ENCODE assay signal across 19 mouse cellular contexts in the genomic region with DNA sequence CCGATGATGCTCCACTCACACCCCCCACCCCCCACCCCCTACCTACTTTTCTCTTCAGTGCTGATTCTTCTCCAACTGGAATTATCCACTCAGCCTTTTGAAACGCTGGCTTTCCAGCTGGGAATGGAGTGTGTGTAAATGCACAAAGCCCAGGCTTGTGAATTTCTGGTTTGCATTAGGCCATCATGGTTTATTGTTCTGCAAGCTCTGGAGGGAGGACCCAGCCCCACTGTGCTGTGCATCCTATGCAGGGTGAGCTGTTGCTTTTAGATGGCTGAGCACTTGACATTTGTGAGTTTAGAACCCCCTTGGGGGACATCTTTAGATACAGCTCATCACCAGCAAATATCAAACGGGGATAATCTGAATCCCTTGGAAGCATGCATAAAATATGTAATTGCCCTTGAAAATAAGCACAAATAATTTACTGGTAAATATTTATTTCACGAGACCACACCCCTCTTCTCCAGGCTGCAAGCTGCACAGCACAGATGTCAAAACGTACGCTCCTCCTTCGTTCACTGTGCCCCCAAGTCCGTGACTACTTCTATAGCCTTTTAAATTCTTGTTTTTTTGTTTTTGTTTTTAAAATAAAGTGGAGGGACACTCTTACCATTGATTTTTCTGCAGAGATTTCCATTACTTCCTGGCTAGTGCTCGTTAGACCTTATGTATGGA.
DNase-seq lines count a peak whose midpoint lies in the region; ATAC-seq lines count a peak whose summit lies in the region.
"Had no signal": no experiment of that assay in that cellular context is flagged by ENCODE, and none has a peak within 500 bp of the region (broad histone marks: within the 10 kb centered on the region; RNA-seq: fewer than 3 reads in every experiment).

No protein-coding gene starts in this region.

- no peaks in the 10 kb centered on the region for H3K27me3 ChIP-seq in midbrain, embryonic 12.5 days
- H3K27me3 ChIP-seq in midbrain, embryonic 11.5 days (ENCODE audit: control insufficient read depth, insufficient read depth, low read length): no peaks in the 10 kb centered on the region
- no peaks in the 10 kb centered on the region for H3K27me3 ChIP-seq in embryonic facial prominence, embryonic 15.5 days
- no peaks in the 10 kb centered on the region for H3K27me3 ChIP-seq in limb, embryonic 11.5 days (ENCODE audit: control insufficient read depth, insufficient read depth, low read length)
- no peaks in the 10 kb centered on the region for H3K27me3 ChIP-seq in neural tube, embryonic 15.5 days (replicated peaks)
- H3K27me3 ChIP-seq in intestine, embryonic 15.5 days (replicated peaks): no peaks in the 10 kb centered on the region
- H3K27me3 ChIP-seq: liver, embryonic 15.5 days had no signal

- H3K9me3 ChIP-seq in midbrain, embryonic 12.5 days: no peaks in the 10 kb centered on the region
- H3K9me3 ChIP-seq in midbrain, embryonic 11.5 days (ENCODE audit: control insufficient read depth, low read length): no peaks in the 10 kb centered on the region; the same call in 1 of the 2 replicates
- no peaks in the 10 kb centered on the region for H3K9me3 ChIP-seq in embryonic facial prominence, embryonic 15.5 days (replicated peaks)
- no peaks in the 10 kb centered on the region for H3K9me3 ChIP-seq in limb, embryonic 11.5 days (ENCODE audit: control insufficient read depth, low read length)
- no peaks in the 10 kb centered on the region for H3K9me3 ChIP-seq in neural tube, embryonic 15.5 days (replicated peaks)
- H3K9me3 ChIP-seq in intestine, embryonic 15.5 days: no peaks in the 10 kb centered on the region
- H3K9me3 ChIP-seq: liver, embryonic 15.5 days had no signal

- ATAC-seq in midbrain, embryonic 12.5 days (ENCODE audit: low FRiP score, low read depth): peak; percentile 38; the same call in 1 of the 2 replicates
- no peak for ATAC-seq in midbrain, embryonic 11.5 days (ENCODE audit: low FRiP score)
- peak; percentile 63; the same call in 1 of the 2 replicates for ATAC-seq in embryonic facial prominence, embryonic 15.5 days (ENCODE audit: insufficient number of reproducible peaks, low FRiP score, low TSS enrichment, low read depth)
- peak; percentile 65; the same call in 1 of the 2 replicates for ATAC-seq in limb, embryonic 11.5 days (ENCODE audit: insufficient number of reproducible peaks, low FRiP score, low TSS enrichment, low read depth)
- ATAC-seq in neural tube, embryonic 15.5 days (ENCODE audit: low FRiP score): peak; percentile 81; the same call in 1 of the 2 replicates
- ATAC-seq in intestine, embryonic 15.5 days: no peak
- ATAC-seq: activated CD4-positive, CD25-positive, alpha-beta regulatory T cell, adult 4 months had no signal

- H3K4me2 ChIP-seq in midbrain, embryonic 12.5 days (replicated peaks): no peak overlapping the region
- H3K4me2 ChIP-seq in midbrain, embryonic 11.5 days: no peak overlapping the region
- peak overlapping the region; percentile 27 for H3K4me2 ChIP-seq in embryonic facial prominence, embryonic 15.5 days (replicated peaks)
- no peak overlapping the region for H3K4me2 ChIP-seq in limb, embryonic 11.5 days (ENCODE audit: low read depth, severe bottlenecking)
- peak overlapping the region; percentile 9; the same call in 1 of the 2 replicates for H3K4me2 ChIP-seq in neural tube, embryonic 15.5 days
- H3K4me2 ChIP-seq in intestine, embryonic 15.5 days (replicated peaks): no peak overlapping the region
- H3K4me2 ChIP-seq: heart, embryonic 11.5 days; liver, embryonic 15.5 days had no signal

- no peak overlapping the region for H3K9ac ChIP-seq in midbrain, embryonic 12.5 days (replicated peaks)
- no peak overlapping the region for H3K9ac ChIP-seq in midbrain, embryonic 11.5 days (ENCODE audit: low read length)
- no peak overlapping the region for H3K9ac ChIP-seq in embryonic facial prominence, embryonic 15.5 days
- no peak overlapping the region for H3K9ac ChIP-seq in limb, embryonic 11.5 days (ENCODE audit: low read length)
- no peak overlapping the region for H3K9ac ChIP-seq in neural tube, embryonic 15.5 days (replicated peaks)
- H3K9ac ChIP-seq in intestine, embryonic 15.5 days: no peak overlapping the region
- H3K9ac ChIP-seq: liver, embryonic 15.5 days had no signal

- WGBS in midbrain, embryonic 12.5 days: 59% methylated on average over 9 of the region's 9 CpGs
- 59% methylated on average over 9 of the region's 9 CpGs for WGBS in midbrain, embryonic 11.5 days
- 35% methylated on average over 9 of the region's 9 CpGs for WGBS in embryonic facial prominence, embryonic 15.5 days
- 61% methylated on average over 9 of the region's 9 CpGs for WGBS in limb, embryonic 11.5 days
- WGBS in neural tube, embryonic 15.5 days: 29% methylated on average over 9 of the region's 9 CpGs
- 64% methylated on average over 9 of the region's 9 CpGs for WGBS in intestine, embryonic 15.5 days

- H3K36me3 ChIP-seq in midbrain, embryonic 12.5 days: no peaks in the 10 kb centered on the region
- H3K36me3 ChIP-seq in midbrain, embryonic 11.5 days (ENCODE audit: control insufficient read depth, insufficient read depth, low read length): no peaks in the 10 kb centered on the region
- H3K36me3 ChIP-seq in embryonic facial prominence, embryonic 15.5 days: no peaks in the 10 kb centered on the region
- H3K36me3 ChIP-seq in limb, embryonic 11.5 days (ENCODE audit: control insufficient read depth, insufficient read depth, low read length): no peaks in the 10 kb centered on the region
- H3K36me3 ChIP-seq in neural tube, embryonic 15.5 days: no peaks in the 10 kb centered on the region
- no peaks in the 10 kb centered on the region for H3K36me3 ChIP-seq in intestine, embryonic 15.5 days
- H3K36me3 ChIP-seq: liver, embryonic 15.5 days had no signal

- H3K27ac ChIP-seq in midbrain, embryonic 12.5 days (replicated peaks): no peak overlapping the region
- no peak overlapping the region for H3K27ac ChIP-seq in midbrain, embryonic 11.5 days (ENCODE audit: low read depth, low read length)
- peak overlapping the region; percentile 73 for H3K27ac ChIP-seq in embryonic facial prominence, embryonic 15.5 days (replicated peaks)
- H3K27ac ChIP-seq in limb, embryonic 11.5 days (replicated peaks; ENCODE audit: low read depth, low read length): no peak overlapping the region
- H3K27ac ChIP-seq in neural tube, embryonic 15.5 days (replicated peaks): peak overlapping the region; percentile 58
- no peak overlapping the region for H3K27ac ChIP-seq in intestine, embryonic 15.5 days
- H3K27ac ChIP-seq: gastrocnemius, adult 2 months; layer of hippocampus, adult 2 months; liver, embryonic 15.5 days; macrophage had no signal

- H3K4me3 ChIP-seq in midbrain, embryonic 12.5 days: no peak overlapping the region
- no peak overlapping the region for H3K4me3 ChIP-seq in midbrain, embryonic 11.5 days (ENCODE audit: low read depth, low read length)
- H3K4me3 ChIP-seq in embryonic facial prominence, embryonic 15.5 days (replicated peaks): no peak overlapping the region
- no peak overlapping the region for H3K4me3 ChIP-seq in limb, embryonic 11.5 days (ENCODE audit: low read depth, low read length)
- no peak overlapping the region for H3K4me3 ChIP-seq in neural tube, embryonic 15.5 days (replicated peaks)
- H3K4me3 ChIP-seq in intestine, embryonic 15.5 days (replicated peaks): no peak overlapping the region
- H3K4me3 ChIP-seq: gastrocnemius, adult 2 months; layer of hippocampus, adult 2 months; liver, embryonic 15.5 days; myocyte had no signal

- H3K4me1 ChIP-seq in midbrain, embryonic 12.5 days: no peaks in the 10 kb centered on the region
- H3K4me1 ChIP-seq in midbrain, embryonic 11.5 days (ENCODE audit: control insufficient read depth, insufficient read depth, low read length): no peaks in the 10 kb centered on the region
- peaks cover 16% of the 10 kb centered on the region for H3K4me1 ChIP-seq in embryonic facial prominence, embryonic 15.5 days
- peaks cover 6% of the 10 kb centered on the region for H3K4me1 ChIP-seq in limb, embryonic 11.5 days (ENCODE audit: control insufficient read depth, insufficient read depth, low read length)
- H3K4me1 ChIP-seq in neural tube, embryonic 15.5 days: peaks cover 12% of the 10 kb centered on the region
- H3K4me1 ChIP-seq in intestine, embryonic 15.5 days (replicated peaks): no peaks in the 10 kb centered on the region
- H3K4me1 ChIP-seq: liver, embryonic 15.5 days had no signal

- no peak for DNase-seq in midbrain, embryonic 11.5 days (ENCODE audit: low spot score, missing footprints)
- DNase-seq in limb, embryonic 11.5 days (ENCODE audit: low spot score): peak; percentile 45
- DNase-seq in kidney, adult 11 months: no peak
- DNase-seq: cerebellum, adult 2 months; gastrocnemius, adult 2 months; heart, postnatal 4 days; kidney, adult 9 months; right cerebral cortex, adult 18-20 months; thymus, adult 2 months had no signal

Comparison
In these comparisons a context has a peak if more than half of its experiments do, and no peak if none do; other contexts are left out.
1. ATAC-seq: peak in midbrain, embryonic 12.5 days (single experiment), embryonic facial prominence, embryonic 15.5 days (single experiment), limb, embryonic 11.5 days (single experiment) and neural tube, embryonic 15.5 days (single experiment); none in midbrain, embryonic 11.5 days (single experiment) and intestine, embryonic 15.5 days (single experiment).
2. H3K27ac ChIP-seq: peak in embryonic facial prominence, embryonic 15.5 days (single experiment) and neural tube, embryonic 15.5 days (single experiment); none in midbrain, embryonic 12.5 days (single experiment), midbrain, embryonic 11.5 days (single experiment), limb, embryonic 11.5 days (single experiment) and intestine, embryonic 15.5 days (single experiment).
3. H3K4me2 ChIP-seq: peak in embryonic facial prominence, embryonic 15.5 days (single experiment) and neural tube, embryonic 15.5 days (single experiment); none in midbrain, embryonic 12.5 days (single experiment), midbrain, embryonic 11.5 days (single experiment), limb, embryonic 11.5 days (single experiment) and intestine, embryonic 15.5 days (single experiment).